Comparison of ENCODE assay signal across 20 mouse cellular contexts in the genomic region with DNA sequence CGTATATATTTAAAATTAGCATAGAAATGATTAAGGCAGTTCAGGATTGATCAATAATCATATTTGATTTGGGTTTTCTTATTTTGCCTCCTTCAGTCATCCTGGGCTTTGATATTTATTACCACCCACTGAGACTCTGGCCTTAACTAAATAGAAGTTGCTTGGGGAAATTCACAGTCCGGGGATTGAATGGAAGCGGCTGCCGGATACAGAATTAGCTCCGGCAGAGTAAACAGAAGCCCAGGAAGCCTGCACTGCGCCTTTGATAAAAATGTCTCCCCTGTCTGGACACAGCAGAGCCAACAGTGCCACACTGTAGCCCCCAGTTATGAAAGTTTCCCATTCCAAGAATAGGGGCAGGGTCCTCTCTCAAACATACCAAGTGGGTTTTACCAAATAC.
DNase-seq lines count a peak whose midpoint lies in the region; ATAC-seq lines count a peak whose summit lies in the region.
"Had no signal": no experiment of that assay in that cellular context is flagged by ENCODE, and none has a peak within 500 bp of the region (broad histone marks: within the 10 kb centered on the region; RNA-seq: fewer than 3 reads in every experiment).

No protein-coding gene starts in this region.

- no peaks in the 10 kb centered on the region for H3K9me3 ChIP-seq in forebrain, embryonic 14.5 days (replicated peaks; ENCODE audit: control insufficient read depth, low read length)
- no peaks in the 10 kb centered on the region for H3K9me3 ChIP-seq in forebrain, embryonic 13.5 days (replicated peaks)
- no peaks in the 10 kb centered on the region for H3K9me3 ChIP-seq in hindbrain, embryonic 12.5 days (replicated peaks)
- H3K9me3 ChIP-seq in hindbrain, embryonic 13.5 days: no peaks in the 10 kb centered on the region
- H3K9me3 ChIP-seq in midbrain, embryonic 14.5 days (ENCODE audit: control insufficient read depth, low read length): no peaks in the 10 kb centered on the region
- no peaks in the 10 kb centered on the region for H3K9me3 ChIP-seq in midbrain, embryonic 16.5 days (replicated peaks; ENCODE audit: control insufficient read depth, low read length, poor library complexity, severe bottlenecking)
- H3K9me3 ChIP-seq: forebrain, embryonic 10.5 days; forebrain, embryonic 15.5 days; intestine, embryonic 15.5 days had no signal

- ATAC-seq in forebrain, embryonic 14.5 days: no peak
- ATAC-seq in forebrain, embryonic 13.5 days: no peak
- no peak for ATAC-seq in hindbrain, embryonic 12.5 days (ENCODE audit: low FRiP score)
- no peak for ATAC-seq in hindbrain, embryonic 13.5 days (ENCODE audit: low FRiP score)
- ATAC-seq in midbrain, embryonic 14.5 days (ENCODE audit: low FRiP score, low TSS enrichment): no peak
- no peak for ATAC-seq in midbrain, embryonic 16.5 days
- ATAC-seq: activated CD4-positive, CD25-positive, alpha-beta regulatory T cell, adult 4 months; forebrain, embryonic 15.5 days; intestine, embryonic 15.5 days had no signal

- H3K27me3 ChIP-seq in forebrain, embryonic 14.5 days (replicated peaks; ENCODE audit: control insufficient read depth, insufficient read depth, low read length): no peaks in the 10 kb centered on the region
- 0 out of 2 replicates have a peak, but pooled peaks cover 3% of the 10 kb centered on the region for H3K27me3 ChIP-seq in forebrain, embryonic 13.5 days
- H3K27me3 ChIP-seq in hindbrain, embryonic 12.5 days: 0 out of 2 replicates have a peak, but pooled peaks cover 2% of the 10 kb centered on the region
- no peaks in the 10 kb centered on the region for H3K27me3 ChIP-seq in hindbrain, embryonic 13.5 days
- no peaks in the 10 kb centered on the region for H3K27me3 ChIP-seq in midbrain, embryonic 14.5 days (ENCODE audit: control insufficient read depth, insufficient read depth, low read length)
- H3K27me3 ChIP-seq in midbrain, embryonic 16.5 days (ENCODE audit: control insufficient read depth, insufficient read depth, low read depth, low read length): no peaks in the 10 kb centered on the region
- H3K27me3 ChIP-seq: forebrain, embryonic 15.5 days; intestine, embryonic 15.5 days had no signal

- H3K36me3 ChIP-seq in forebrain, embryonic 14.5 days (ENCODE audit: control insufficient read depth, insufficient read depth, low read length): no peaks in the 10 kb centered on the region
- H3K36me3 ChIP-seq in forebrain, embryonic 13.5 days (ENCODE audit: poor library complexity, severe bottlenecking): no peaks in the 10 kb centered on the region
- no peaks in the 10 kb centered on the region for H3K36me3 ChIP-seq in hindbrain, embryonic 12.5 days
- H3K36me3 ChIP-seq in hindbrain, embryonic 13.5 days: no peaks in the 10 kb centered on the region
- H3K36me3 ChIP-seq in midbrain, embryonic 14.5 days (ENCODE audit: control insufficient read depth, insufficient read depth, low read length): no peaks in the 10 kb centered on the region
- H3K36me3 ChIP-seq in midbrain, embryonic 16.5 days (ENCODE audit: control insufficient read depth, insufficient read depth, low read length): no peaks in the 10 kb centered on the region
- H3K36me3 ChIP-seq: forebrain, embryonic 10.5 days; forebrain, embryonic 15.5 days; intestine, embryonic 15.5 days had no signal

- H3K9ac ChIP-seq in forebrain, embryonic 14.5 days (ENCODE audit: low read length): no peak overlapping the region
- H3K9ac ChIP-seq in forebrain, embryonic 13.5 days: no peak overlapping the region
- no peak overlapping the region for H3K9ac ChIP-seq in hindbrain, embryonic 12.5 days
- H3K9ac ChIP-seq in hindbrain, embryonic 13.5 days: no peak overlapping the region
- no peak overlapping the region for H3K9ac ChIP-seq in midbrain, embryonic 14.5 days (replicated peaks; ENCODE audit: low read length)
- no peak overlapping the region for H3K9ac ChIP-seq in midbrain, embryonic 16.5 days (ENCODE audit: low read depth, low read length)
- H3K9ac ChIP-seq: forebrain, embryonic 15.5 days; intestine, embryonic 15.5 days had no signal

- DNase-seq in forebrain, embryonic 14.5 days (ENCODE audit: low spot score): peak; percentile 28
- DNase-seq in kidney, postnatal 10 days: peak; percentile 19
- no peak for DNase-seq in kidney, postnatal 36 days
- peak; percentile 55 for DNase-seq in midbrain, embryonic 14.5 days
- DNase-seq: adrenal gland, adult 8-10 months; adrenal gland, postnatal 25 days; cerebellum, adult 18-20 months; cerebellum, adult 9-10 months; cerebellum, postnatal 14 days; gastrocnemius, postnatal 25 days; heart, adult 2 months had no signal

- H3K4me2 ChIP-seq in forebrain, embryonic 14.5 days (ENCODE audit: low read length): no peak overlapping the region
- H3K4me2 ChIP-seq in forebrain, embryonic 13.5 days: no peak overlapping the region
- H3K4me2 ChIP-seq in hindbrain, embryonic 12.5 days (replicated peaks): no peak overlapping the region
- no peak overlapping the region for H3K4me2 ChIP-seq in hindbrain, embryonic 13.5 days
- H3K4me2 ChIP-seq in midbrain, embryonic 14.5 days (ENCODE audit: low read length): no peak overlapping the region
- H3K4me2 ChIP-seq in midbrain, embryonic 16.5 days (ENCODE audit: low read length): no peak overlapping the region
- H3K4me2 ChIP-seq: forebrain, embryonic 15.5 days; heart, embryonic 11.5 days; intestine, embryonic 15.5 days had no signal

- 24% methylated on average over 6 of the region's 6 CpGs for WGBS in forebrain, embryonic 14.5 days
- whole genome bisulfite sequencing in forebrain, embryonic 13.5 days: 23% methylated on average over 6 of the region's 6 CpGs
- WGBS in hindbrain, embryonic 12.5 days: 46% methylated on average over 6 of the region's 6 CpGs
- 38% methylated on average over 6 of the region's 6 CpGs for WGBS in hindbrain, embryonic 13.5 days
- 17% methylated on average over 6 of the region's 6 CpGs for WGBS in midbrain, embryonic 14.5 days
- 14% methylated on average over 6 of the region's 6 CpGs for WGBS in midbrain, embryonic 16.5 days

- no peak overlapping the region for H3K4me3 ChIP-seq in forebrain, embryonic 14.5 days (ENCODE audit: low read depth, low read length)
- H3K4me3 ChIP-seq in forebrain, embryonic 13.5 days: no peak overlapping the region
- no peak overlapping the region for H3K4me3 ChIP-seq in hindbrain, embryonic 12.5 days
- H3K4me3 ChIP-seq in hindbrain, embryonic 13.5 days: no peak overlapping the region
- no peak overlapping the region for H3K4me3 ChIP-seq in midbrain, embryonic 14.5 days (replicated peaks; ENCODE audit: low read depth, low read length)
- no peak overlapping the region for H3K4me3 ChIP-seq in midbrain, embryonic 16.5 days (ENCODE audit: low read depth, low read length)
- H3K4me3 ChIP-seq: forebrain, embryonic 10.5 days; forebrain, embryonic 15.5 days; heart, adult 2 months; intestine, embryonic 15.5 days had no signal

- 0 out of 2 replicates have a peak, but pooled peaks cover 2% of the 10 kb centered on the region for H3K4me1 ChIP-seq in forebrain, embryonic 14.5 days (ENCODE audit: control insufficient read depth, insufficient read depth, low read length)
- 0 out of 2 replicates have a peak, but pooled peaks cover 2% of the 10 kb centered on the region for H3K4me1 ChIP-seq in forebrain, embryonic 13.5 days
- peaks cover 8% of the 10 kb centered on the region for H3K4me1 ChIP-seq in hindbrain, embryonic 12.5 days
- peaks cover 33% of the 10 kb centered on the region for H3K4me1 ChIP-seq in hindbrain, embryonic 13.5 days (replicated peaks)
- peaks cover 5% of the 10 kb centered on the region for H3K4me1 ChIP-seq in midbrain, embryonic 14.5 days (ENCODE audit: control insufficient read depth, insufficient read depth, low read length)
- no peaks in the 10 kb centered on the region; the same call in 1 of the 2 replicates for H3K4me1 ChIP-seq in midbrain, embryonic 16.5 days (ENCODE audit: control insufficient read depth, insufficient read depth, low read length)
- H3K4me1 ChIP-seq: forebrain, embryonic 15.5 days; intestine, embryonic 15.5 days had no signal

- H3K27ac ChIP-seq in forebrain, embryonic 14.5 days (ENCODE audit: low read depth, low read length): no peak overlapping the region
- no peak overlapping the region for H3K27ac ChIP-seq in forebrain, embryonic 13.5 days
- peak overlapping the region; percentile 23; the same call in 1 of the 2 replicates for H3K27ac ChIP-seq in hindbrain, embryonic 12.5 days
- H3K27ac ChIP-seq in hindbrain, embryonic 13.5 days: no peak overlapping the region
- H3K27ac ChIP-seq in midbrain, embryonic 14.5 days (replicated peaks; ENCODE audit: low read depth, low read length): no peak overlapping the region
- H3K27ac ChIP-seq in midbrain, embryonic 16.5 days (ENCODE audit: low read length): no peak overlapping the region
- H3K27ac ChIP-seq: forebrain, embryonic 10.5 days; forebrain, embryonic 15.5 days; heart, adult 2 months; intestine, embryonic 15.5 days had no signal

Comparison
In these comparisons a context has a peak if more than half of its experiments do, and no peak if none do; other contexts are left out.
1. DNase-seq: peak in forebrain, embryonic 14.5 days (single experiment), kidney, postnatal 10 days (single experiment) and midbrain, embryonic 14.5 days (single experiment); none in kidney, postnatal 36 days (0 of 2).